Mouse (Mus musculus): Measurements from ENCODE around the gene 1700061G19Rik.

DNA sequence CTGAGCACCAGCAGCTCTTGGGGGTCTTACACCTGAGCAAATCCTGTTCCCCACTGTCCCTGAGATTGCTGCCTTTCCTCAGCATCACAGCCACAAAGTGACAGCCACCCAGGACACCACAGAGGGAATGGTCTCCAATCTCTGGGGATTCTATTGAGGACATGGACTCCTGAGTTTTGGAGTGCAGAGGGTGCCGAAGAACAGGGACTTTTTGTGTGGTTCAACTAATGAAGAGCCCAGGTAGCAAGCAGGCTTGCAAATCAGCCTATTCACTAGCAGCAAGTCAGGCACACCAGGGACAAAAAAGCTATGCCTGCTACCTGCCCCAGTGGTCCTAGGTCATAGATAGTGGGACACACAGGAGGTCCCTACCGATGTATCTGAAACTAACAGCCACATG is 58.1 kb downstream of the 1700061G19Rik start:
- TF ChIP-seq SIN3A (IDR thresholded peaks at IDR 0.05; ENCODE audit: low read length) (no peak), CTCF (conservative IDR thresholded peaks at IDR 0.05 in 1 of 2, IDR thresholded peaks at IDR 0.05 in 1 of 2; ENCODE audit: low read depth in 2 of 2, low read length in 2 of 2) (no peak), ZKSCAN1 (IDR thresholded peaks at IDR 0.05; ENCODE audit: borderline replicate concordance, low read depth, low read length) (no peak), ZNF384 (IDR thresholded peaks at IDR 0.05; ENCODE audit: low read depth, low read length) (no peak), HCFC1 (IDR thresholded peaks at IDR 0.05; ENCODE audit: low read depth, low read length) (no peak), POLR2A (IDR thresholded peaks at IDR 0.05; ENCODE audit: low read depth, low read length) (no peak)

Data from CH12.LX (cell line).